Mouse (Mus musculus) spleen, adult 2 months (tissue): ENCODE data around the gene Clpb. TPM values are rescaled to one million over a fixed set of nuclear protein-coding genes. Genes with fewer than 3 reads are reported as not detected.
A peak's percentile ranks its signal among the peaks of the same experiment; 100 is the strongest.
"Not testable (repeated sequence)": the region's sequence is repeated elsewhere in the genome, so short reads cannot be mapped to it uniquely, and the experiment has no call there.

Source experiments
- DNase-seq, 2 experiments: peaks; one replicate each; pipeline versions ENCODE4 v3.0.0 to v3.0.0-alpha.2; 2012 to 2021; ENCODE audit warnings: low spot score in 2 of 2, low read depth in 1 of 2
- H3K27ac ChIP-seq: fragments of 200-500 bp; 2 replicates; pipeline ENCODE4 v1.5.1; 2012; ENCODE audit warnings: low read length, inconsistent platforms; ENCODE audit not compliant: insufficient read depth
- H3K27me3 ChIP-seq: fragments of 200-500 bp; 2 replicates; pipeline ENCODE4 v1.6.1; 2012; ENCODE audit warnings: mild to moderate bottlenecking, moderate library complexity, low read length, inconsistent platforms; ENCODE audit not compliant: control insufficient read depth, insufficient read depth
- H3K36me3 ChIP-seq: fragments of 200-500 bp; 2 replicates; pipeline ENCODE4 v1.6.1; 2012; ENCODE audit warnings: mild to moderate bottlenecking, low read length, inconsistent platforms; ENCODE audit not compliant: control insufficient read depth, insufficient read depth
- H3K4me1 ChIP-seq: fragments of 200-500 bp; 2 replicates; pipeline ENCODE4 v1.6.1; 2011; ENCODE audit warnings: inconsistent platforms; ENCODE audit not compliant: control insufficient read depth, insufficient read depth, insufficient read length
- H3K4me3 ChIP-seq: fragments of 200-500 bp; 2 replicates; pipeline ENCODE4 v1.5.1; 2011; ENCODE audit warnings: mild to moderate bottlenecking, inconsistent platforms; ENCODE audit not compliant: insufficient read depth, insufficient read length; ENCODE audit errors: extremely low read depth
- CTCF ChIP-seq: fragments of 200-500 bp; IDR thresholded peaks from 2 replicates; pipeline ENCODE4 v1.5.1; 2011; ENCODE audit warnings: mild to moderate bottlenecking, inconsistent platforms; ENCODE audit not compliant: insufficient read depth, insufficient read length, insufficient replicate concordance; ENCODE audit errors: extremely low read depth
- POLR2A ChIP-seq: fragments of 200-500 bp; IDR thresholded peaks from 2 replicates; pipeline ENCODE4 v1.6.1; 2011; ENCODE audit warnings: low read depth, low read length, inconsistent platforms
- WGBS: fragments of 180-500 bp; shearing (Covaris S2); methylation state at CpG from one replicate; pipeline ENCODE4 v1.1.7; 2018; 5-methylcytosine and 5-hydroxymethylcytosine counted together
- polyA plus RNA-seq: library from polyadenylated mRNA; depleted of rRNA; stranded (reverse); fragments of >200 nt; gene quantifications from 2 replicates; pipeline ENCODE4 v1.2.3, GENCODE M21; 2012; rRNA removed

Gene Clpb
- polyA plus RNA-seq = 6.5 TPM in 2 replicates

GRCm38 (mm10) chr7:101663514-101664159 lies at the start of gene Clpb:
Gene Clpb, plus strand, starts transcription at chr7:101663633.
- peak within 1 kb of the TSS; percentile 75 for H3K27ac ChIP-seq
- H3K27me3 ChIP-seq = no peaks in the 10 kb centered on the region
- peak; percentile 82 to 86 for DNase-seq
- WGBS = under 1% methylated on average over 49 of the region's 49 CpGs
- peaks cover 6% of the 10 kb centered on the region; the same call in 1 of the 2 replicates for H3K4me1 ChIP-seq
- no peaks in the 10 kb centered on the region for H3K36me3 ChIP-seq
- H3K4me3 ChIP-seq = peak within 1 kb of the TSS; percentile 79
- peak; percentile 77; the same call in 1 of the 2 replicates for TF ChIP-seq CTCF
- TF ChIP-seq POLR2A = no peak; the same call in 1 of the 2 replicates

- TF ChIP-seq POLR2A (no peak), CTCF (no peak)
- Histone ChIP-seq H3K27ac (no peak overlapping the region), H3K27me3 (no peaks in the 10 kb centered on the region), H3K4me3 (no peak overlapping the region), H3K4me1 (peaks cover 6% of the 10 kb centered on the region; the same call in 1 of the 2 replicates), H3K36me3 (no peaks in the 10 kb centered on the region)
- DNase-seq = no peak
- WGBS = 81% methylated on average over 7 of the region's 7 CpGs
These were observed 48.0 kb upstream of the Clpb start for GRCm38 (mm10) chr7:101615406-101615805.

GRCm38 (mm10) chr7:101616136-101616835 lies 47.1 kb upstream of the Clpb start:
- no peak for DNase-seq
- H3K27ac ChIP-seq = no peak overlapping the region
- TF ChIP-seq CTCF (no peak), POLR2A (no peak)

GRCm38 (mm10) chr7:101617438-101618165 lies 45.8 kb upstream of the Clpb start:
- Histone ChIP-seq H3K4me3 (no peak overlapping the region), H3K4me1 (peaks cover 6% of the 10 kb centered on the region; the same call in 1 of the 2 replicates), H3K27me3 (no peaks in the 10 kb centered on the region), H3K27ac (0 out of 2 replicates have a peak overlapping the region, but pooled peaks have one; percentile 10), H3K36me3 (no peaks in the 10 kb centered on the region)
- no peak for TF ChIP-seq POLR2A
- TF ChIP-seq CTCF = no peak
- 79% methylated on average over 10 of the region's 10 CpGs for WGBS
- no peak for DNase-seq

More at GRCm38 (mm10) chr7:101616136-101616835, 47.1 kb upstream of the Clpb start:
- Histone ChIP-seq H3K4me1 (peaks cover 6% of the 10 kb centered on the region; the same call in 1 of the 2 replicates), H3K36me3 (no peaks in the 10 kb centered on the region), H3K4me3 (no peak overlapping the region), H3K27me3 (no peaks in the 10 kb centered on the region)
- 83% methylated on average over 6 of the region's 6 CpGs for WGBS

GRCm38 (mm10) chr7:101618273-101618672 lies 45.2 kb upstream of the Clpb start:
- WGBS = 67% methylated on average over 7 of the region's 7 CpGs
- no peaks in the 10 kb centered on the region for H3K27me3 ChIP-seq
- no peak overlapping the region for H3K27ac ChIP-seq

GRCm38 (mm10) chr7:101620373-101620772 lies 43.1 kb upstream of the Clpb start:
- H3K27me3 ChIP-seq = no peaks in the 10 kb centered on the region
- TF ChIP-seq POLR2A = no peak
- TF ChIP-seq CTCF = peak; percentile 62; the same call in 1 of the 2 replicates
- no peaks in the 10 kb centered on the region for H3K36me3 ChIP-seq
- 25% methylated on average over 4 of the region's 4 CpGs for WGBS
- H3K27ac ChIP-seq = no peak overlapping the region
- DNase-seq = peak in 1 of 2 experiments; percentile 25
- H3K4me3 ChIP-seq = no peak overlapping the region
- peaks cover 6% of the 10 kb centered on the region; the same call in 1 of the 2 replicates for H3K4me1 ChIP-seq

More at GRCm38 (mm10) chr7:101618273-101618672, 45.2 kb upstream of the Clpb start:
- H3K4me3 ChIP-seq = no peak overlapping the region
- H3K4me1 ChIP-seq = peaks cover 6% of the 10 kb centered on the region; the same call in 1 of the 2 replicates
- no peak for DNase-seq
- no peaks in the 10 kb centered on the region for H3K36me3 ChIP-seq
- TF ChIP-seq POLR2A (no peak), CTCF (no peak)

- H3K4me1 ChIP-seq, H3K36me3 ChIP-seq, DNase-seq, H3K27ac ChIP-seq, H3K4me3 ChIP-seq, H3K27me3 ChIP-seq: not testable (repeated sequence)
- 49% methylated on average over 4 of the region's 4 CpGs for WGBS
These were observed 41.6 kb upstream of the Clpb start for GRCm38 (mm10) chr7:101621861-101622260.
